Mouse (Mus musculus): ENCODE results near the gene Sde2.

GRCm38 (mm10) chr1:180815371-180816024 lies 35.4 kb upstream of the Sde2 start:
- TF ChIP-seq POLR2A (IDR thresholded peaks at IDR 0.05; ENCODE audit: borderline replicate concordance, extremely low read depth, low read depth, low read length) = no peak
- TF ChIP-seq CTCF (IDR thresholded peaks at IDR 0.05; ENCODE audit: insufficient read depth, low read length) = no peak
